Mouse (Mus musculus): ENCODE results near the gene Nin. TPM values are rescaled to one million over a fixed set of nuclear protein-coding genes. Genes with fewer than 3 reads are reported as not detected.
"Not testable (repeated sequence)": the region's sequence is repeated elsewhere in the genome, so short reads cannot be mapped to it uniquely, and the experiment has no call there.

Nin gene
- total RNA-seq (2021): 10 to 100 TPM; 53.7 to 69.3 TPM

DNA sequence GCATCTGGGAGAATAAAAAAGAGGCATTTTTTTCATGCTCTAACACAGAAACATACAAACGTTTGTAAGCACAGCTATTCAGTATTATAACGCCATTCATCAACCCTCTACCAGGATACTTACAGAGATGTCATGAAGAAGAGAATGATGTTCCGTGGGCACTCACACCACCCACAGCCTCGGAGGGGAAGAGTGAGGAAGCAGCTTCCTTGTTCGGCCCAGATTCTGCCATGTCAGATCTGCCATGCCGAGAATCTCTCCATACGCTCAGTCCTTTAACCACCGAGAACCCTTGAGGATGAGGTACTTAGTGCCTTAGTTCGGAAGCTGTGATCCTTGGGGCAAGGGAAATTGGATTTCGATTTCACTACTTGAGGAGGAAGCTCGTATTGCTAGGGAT, at the start of gene Nin:
TSS of gene Nin (minus strand) at position 367 of the 400 bp plus-strand sequence.
- DNase-seq (ENCODE audit: extremely low spot score in 1 of 2, low spot score in 1 of 2): no peak

GRCm38 (mm10) chr12:70161057-70161456, 47.5 kb upstream of the Nin start:
- DNase-seq (ENCODE audit: extremely low spot score in 1 of 2, low spot score in 1 of 2): no peak

DNA sequence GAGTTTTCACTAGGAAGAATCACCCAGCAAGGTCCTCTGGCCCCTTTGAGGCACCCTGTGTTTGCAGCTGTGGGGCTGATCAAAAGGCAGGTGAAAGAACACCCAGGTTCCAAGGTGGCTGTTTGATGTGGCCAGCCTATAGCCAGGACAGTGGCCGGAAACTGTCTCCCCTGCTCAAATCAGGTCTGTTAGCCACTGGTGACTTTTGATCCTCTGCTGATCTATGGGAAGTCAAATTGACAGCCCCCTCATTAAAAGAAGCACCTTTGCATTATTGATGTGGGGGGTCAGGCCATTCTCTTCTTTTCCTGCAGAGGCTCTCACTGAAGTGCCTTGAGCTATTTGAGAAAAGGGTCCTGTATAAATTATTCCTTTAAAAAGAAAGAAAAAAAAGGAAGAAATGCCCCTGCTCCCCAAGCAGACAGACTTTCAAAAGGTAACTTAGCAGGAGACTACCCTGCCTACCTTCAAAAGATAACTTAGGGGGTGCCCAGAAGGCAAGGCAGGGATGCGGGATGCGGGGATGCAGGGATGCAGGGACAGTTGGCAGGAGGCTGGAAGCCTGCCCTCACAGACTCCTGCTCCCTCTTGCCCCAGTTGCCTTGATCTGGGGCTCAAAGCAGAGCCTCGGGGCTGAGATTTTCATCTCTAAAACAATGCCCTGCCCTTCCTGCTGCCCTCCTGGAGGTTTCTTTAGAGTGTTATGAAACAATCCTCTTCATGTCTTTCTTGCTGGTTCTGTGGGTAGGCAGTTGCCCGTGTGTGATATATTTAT, 44.0 kb upstream of the Nin start:
- no peak for DNase-seq (ENCODE audit: extremely low spot score in 1 of 2, low spot score in 1 of 2)

DNA sequence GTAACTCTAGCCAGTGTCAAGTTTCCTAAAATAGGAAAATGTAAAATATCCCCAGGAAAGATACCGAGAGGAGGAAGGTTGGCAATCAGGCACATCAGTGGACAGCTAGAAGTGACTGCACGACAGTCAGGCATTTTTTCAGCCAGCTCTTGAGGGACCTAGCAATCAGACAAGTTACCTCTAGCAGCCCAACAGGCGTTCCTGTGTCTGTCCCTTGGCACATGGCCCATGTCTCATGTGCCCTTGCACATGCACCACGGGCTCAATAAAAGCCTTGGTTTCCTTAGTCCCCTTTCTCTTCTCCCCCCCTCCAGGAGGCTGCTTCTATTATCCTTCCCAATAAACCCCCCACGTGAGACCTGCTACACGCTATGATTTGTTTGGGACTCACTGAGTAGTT, 42.7 kb upstream of the Nin start:
- no peak for DNase-seq (ENCODE audit: extremely low spot score in 1 of 2, low spot score in 1 of 2)

DNA sequence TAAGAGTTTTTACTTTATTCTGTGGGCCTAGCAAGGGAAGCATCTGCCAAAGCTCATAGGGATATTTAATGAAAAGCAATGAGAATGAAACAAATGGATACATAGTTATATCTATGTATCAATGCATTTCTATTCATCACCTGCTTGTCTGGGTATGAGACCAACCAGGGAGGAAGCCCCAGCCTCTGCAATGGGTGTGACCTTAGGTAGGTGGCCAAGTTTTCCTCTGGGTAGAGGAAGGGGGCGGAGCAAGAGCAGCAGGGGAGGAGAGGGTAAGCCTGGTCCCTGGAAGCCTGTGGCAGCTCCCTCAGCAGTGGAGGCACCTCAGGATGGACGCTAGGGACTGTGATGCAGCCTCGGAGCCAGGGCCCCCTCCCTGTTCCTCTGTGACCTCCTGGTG, 40.3 kb upstream of the Nin start, which contains the start of gene Abhd12b:
TSS of gene Abhd12b (plus strand) at position 301 of the 400 bp plus-strand sequence.
- DNase-seq (ENCODE audit: extremely low spot score in 1 of 2, low spot score in 1 of 2): no peak

GRCm38 (mm10) chr12:70148631-70149265, 35.2 kb upstream of the Nin start:
- no peak for DNase-seq (ENCODE audit: extremely low spot score in 1 of 2, low spot score in 1 of 2)

DNA sequence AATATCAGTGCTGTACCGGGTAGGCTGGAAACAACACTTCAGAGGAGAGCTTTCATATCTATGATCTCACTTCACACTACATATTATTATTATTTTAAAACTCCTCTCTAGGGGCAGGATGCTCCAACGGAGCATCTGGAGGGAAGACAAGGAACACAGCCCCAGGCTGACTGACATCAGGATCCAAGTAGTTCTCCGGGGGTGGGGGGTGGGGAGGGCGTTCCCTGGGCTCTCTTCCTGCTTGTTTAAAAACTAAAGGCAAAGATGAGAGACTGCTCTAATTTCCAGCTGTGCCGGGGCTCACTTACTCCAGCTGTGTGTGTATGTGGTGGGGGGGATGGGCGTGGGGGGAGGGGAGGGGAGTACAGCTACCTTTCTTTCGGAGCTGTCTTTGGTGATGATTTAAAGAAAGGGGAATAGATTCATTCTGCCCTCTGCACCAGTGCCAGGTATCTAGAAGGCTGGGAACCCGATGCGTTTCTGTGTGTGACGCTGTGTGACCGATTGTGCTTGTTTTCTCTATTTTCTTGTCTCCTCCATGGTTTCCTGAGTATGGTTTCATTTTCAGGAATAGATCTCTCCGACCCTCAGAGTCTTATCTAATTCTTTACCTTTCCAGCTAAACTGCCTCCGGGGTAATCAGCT, 34.6 kb upstream of the Nin start:
- no peak for DNase-seq (ENCODE audit: extremely low spot score in 1 of 2, low spot score in 1 of 2)

DNA sequence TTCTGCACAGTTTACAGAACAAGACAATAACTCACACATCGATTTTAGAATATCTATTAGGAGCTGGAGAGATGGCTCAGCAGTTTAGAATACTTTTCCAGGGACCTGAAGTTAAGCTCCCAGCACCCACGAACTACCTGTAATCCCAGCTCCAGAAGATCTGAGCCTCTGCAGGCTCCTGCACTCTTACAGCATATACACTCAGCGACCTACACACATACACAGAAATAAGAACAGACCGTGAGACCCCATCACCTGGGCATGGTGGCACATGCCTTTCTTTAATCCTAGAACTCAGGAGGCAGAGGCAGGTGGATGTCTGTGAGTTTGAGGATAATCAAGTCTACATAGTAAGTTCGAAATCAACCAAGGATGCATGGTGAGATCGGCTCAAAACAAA, 32.1 kb upstream of the Nin start:
- DNase-seq (ENCODE audit: extremely low spot score in 1 of 2, low spot score in 1 of 2): no peak

GRCm38 (mm10) chr12:70144637-70145448, 31.3 kb upstream of the Nin start:
- DNase-seq (ENCODE audit: extremely low spot score in 1 of 2, low spot score in 1 of 2): peak; percentile 36 to 67

DNA sequence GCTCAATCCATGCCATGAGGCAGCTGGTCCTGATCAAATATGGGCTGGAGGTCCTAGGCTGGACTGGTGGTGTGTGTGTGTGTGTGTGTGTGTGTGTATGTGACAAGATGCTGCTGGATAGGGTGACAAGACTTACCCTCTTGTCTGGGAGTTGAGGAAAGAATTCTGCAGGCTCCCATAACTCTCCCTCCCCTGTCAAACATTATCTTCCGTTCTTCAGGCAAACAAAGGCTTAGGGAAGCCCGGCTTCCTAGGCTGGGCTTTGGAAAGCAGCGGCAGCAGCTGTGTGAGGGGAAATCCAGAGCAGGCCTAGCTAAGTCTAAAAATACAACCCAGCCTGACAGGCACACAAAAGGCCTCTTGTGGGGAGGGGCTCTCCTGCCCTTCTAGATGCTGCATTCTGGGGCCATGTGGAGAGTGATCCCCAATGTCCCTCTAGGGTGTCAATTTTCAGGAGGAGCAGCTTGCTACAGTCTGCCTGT, 30.6 kb upstream of the Nin start:
- not testable (repeated sequence) for DNase-seq (ENCODE audit: extremely low spot score in 1 of 2, low spot score in 1 of 2)

DNA sequence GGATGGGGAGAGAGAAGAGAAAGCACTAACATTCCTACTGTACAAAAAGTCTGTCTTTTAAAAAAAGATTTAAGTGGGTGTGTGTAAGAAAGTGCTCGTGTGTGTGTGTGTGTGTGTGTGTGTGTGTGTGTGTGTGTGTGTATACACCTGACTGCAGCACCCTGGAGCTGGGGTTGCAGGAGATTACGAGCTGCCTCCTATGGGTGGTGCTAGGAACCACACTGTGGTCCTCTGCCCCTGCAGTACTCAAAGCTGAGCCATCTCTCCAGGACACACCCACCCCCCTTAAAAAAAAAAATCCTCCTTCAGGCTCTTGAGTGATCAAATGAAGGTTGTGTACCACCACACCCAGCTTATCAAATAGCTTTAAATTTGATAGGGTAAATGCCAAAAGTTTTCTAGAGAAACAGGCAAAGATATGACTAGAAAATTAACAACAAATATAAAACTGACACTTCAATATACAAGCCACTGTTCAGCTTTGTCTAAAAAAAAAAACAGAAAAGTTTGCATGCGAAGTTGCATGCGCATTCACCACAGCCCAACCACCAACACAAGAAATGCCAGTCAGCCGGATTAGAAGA, 27.6 kb upstream of the Nin start:
- no peak for DNase-seq (ENCODE audit: extremely low spot score in 1 of 2, low spot score in 1 of 2)

GRCm38 (mm10) chr12:70140542-70140941, 27.0 kb upstream of the Nin start:
- DNase-seq (ENCODE audit: extremely low spot score in 1 of 2, low spot score in 1 of 2): no peak

- DNase-seq (ENCODE audit: extremely low spot score in 1 of 2, low spot score in 1 of 2): no peak
Measured at GRCm38 (mm10) chr12:70139871-70140270, 26.4 kb upstream of the Nin start.

DNA sequence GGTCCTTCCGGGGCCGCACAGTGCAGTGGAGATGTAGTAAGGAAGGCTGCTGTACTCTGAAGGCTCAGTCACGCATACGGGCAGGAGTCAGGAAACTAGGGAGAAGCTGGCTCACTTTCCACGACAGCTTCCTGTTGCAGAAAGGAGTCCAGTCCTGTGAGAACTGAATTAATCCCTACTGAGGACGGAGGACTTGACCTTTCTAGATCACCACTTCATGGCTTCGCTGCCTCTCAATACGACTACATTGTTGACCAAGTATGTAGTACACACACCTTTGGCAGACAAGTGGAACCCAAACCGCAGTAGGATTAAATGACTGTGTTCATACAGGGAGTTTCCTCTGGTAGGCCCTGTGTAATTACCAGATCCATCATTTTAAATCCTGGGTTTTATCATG, 24.1 kb upstream of the Nin start:
- DNase-seq (ENCODE audit: extremely low spot score in 1 of 2, low spot score in 1 of 2): no peak

DNA sequence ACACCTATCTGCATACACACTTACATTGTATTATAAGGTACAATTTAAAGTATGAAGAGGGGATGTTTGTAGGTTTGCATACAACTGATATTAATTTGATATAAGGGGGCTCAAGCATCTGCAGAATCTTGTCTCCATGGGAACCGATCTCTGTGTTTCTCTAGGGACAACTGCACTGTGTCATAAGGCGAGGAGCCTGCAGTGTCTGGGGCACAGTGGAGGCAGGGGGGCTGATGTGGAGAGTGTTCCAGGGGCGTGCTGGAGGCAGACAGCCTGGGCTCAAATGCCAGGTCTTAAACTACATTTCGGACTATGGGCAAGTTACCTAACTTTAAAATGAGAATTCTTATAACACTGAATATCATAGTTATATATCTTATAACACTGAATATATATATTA, 23.6 kb upstream of the Nin start:
- no peak for DNase-seq (ENCODE audit: extremely low spot score in 1 of 2, low spot score in 1 of 2)

DNA sequence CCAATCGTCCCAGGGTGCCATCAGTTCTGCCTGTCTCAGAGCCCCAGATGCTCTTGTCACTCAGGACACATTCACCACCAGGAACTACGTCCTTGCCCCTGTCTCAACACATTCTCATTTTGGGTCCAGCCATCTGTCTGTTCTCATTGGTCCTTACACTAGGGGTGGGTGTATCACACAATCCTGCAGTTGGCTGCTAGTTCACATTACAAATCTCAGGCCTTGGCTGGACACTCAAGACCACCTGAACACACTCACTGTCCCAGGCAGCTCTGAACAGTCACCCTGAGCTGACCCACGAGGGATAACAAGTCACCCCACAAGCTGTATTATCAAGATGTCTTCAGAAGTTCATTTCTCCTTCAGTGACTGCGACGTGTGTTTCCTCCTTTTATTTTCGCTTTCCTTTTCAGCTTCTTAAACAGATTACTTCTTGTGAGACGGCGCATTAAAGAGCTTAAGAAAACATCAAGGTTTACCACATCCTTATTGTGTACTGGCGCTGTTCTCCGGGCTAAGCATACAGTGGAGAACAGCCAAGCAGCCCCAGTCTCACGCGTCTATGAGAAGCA, 22.8 kb upstream of the Nin start:
- no peak for DNase-seq (ENCODE audit: extremely low spot score in 1 of 2, low spot score in 1 of 2)

DNA sequence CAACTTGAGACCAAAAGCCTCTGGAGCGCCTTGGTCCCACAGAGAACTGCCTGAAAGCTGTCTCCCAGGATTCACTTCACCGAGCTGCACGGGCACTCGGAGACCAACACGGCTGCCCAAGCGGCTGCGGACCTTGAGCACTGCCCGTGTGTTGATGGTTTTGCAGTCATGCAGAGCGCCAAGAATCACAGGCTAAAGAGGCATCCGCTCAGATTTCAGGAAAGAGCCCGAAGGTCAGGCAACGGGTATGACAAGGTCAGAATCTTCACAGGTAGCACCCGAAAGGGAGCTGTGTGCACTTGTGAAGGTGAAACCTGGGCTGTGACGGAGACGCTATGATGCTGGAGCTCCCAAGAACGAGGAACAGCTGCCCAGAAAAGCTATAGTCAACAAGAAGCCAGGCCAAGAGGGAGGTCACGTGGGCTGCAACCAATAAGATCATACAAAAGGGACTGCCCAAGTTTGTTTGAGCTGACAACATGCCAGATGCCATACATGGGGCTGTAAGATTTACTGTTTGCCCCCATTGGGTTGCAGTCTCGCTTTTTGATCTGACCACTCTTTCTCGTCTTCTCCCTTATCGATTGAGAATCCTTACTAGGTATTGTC, 21.2 kb upstream of the Nin start:
- DNase-seq (ENCODE audit: extremely low spot score in 1 of 2, low spot score in 1 of 2): no peak

DNA sequence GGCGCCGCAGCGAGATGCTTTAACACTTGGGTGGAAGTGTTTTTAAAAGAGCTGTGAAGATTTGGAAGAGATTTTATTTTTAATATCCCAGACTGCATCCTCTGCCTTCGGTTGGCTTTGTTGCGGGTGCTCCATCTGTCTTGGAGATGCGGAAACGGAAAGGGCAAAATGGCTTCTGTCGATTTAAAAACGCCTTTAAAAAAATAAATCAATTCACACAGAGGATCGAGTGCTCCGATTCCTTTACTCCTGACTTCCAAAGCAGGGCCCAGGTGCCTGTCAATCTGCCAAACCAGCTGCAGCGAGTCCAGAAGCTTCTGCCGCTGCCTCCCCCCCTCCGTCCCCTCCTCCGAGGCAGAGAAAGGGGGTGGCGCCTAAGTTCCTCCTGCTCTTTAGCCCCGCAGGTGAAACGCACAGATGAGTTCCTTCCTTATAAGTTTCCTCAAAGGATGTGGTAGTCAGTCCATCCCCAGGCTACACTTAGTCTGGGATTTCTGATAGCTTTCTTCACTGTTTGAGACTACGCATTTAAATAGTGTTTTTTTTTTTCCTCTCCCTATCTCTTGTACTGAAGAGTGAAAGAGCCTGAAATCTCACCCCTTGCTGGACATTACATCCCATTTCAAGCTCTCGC, 17.6 kb upstream of the Nin start:
- peak in 1 of 2 experiments; percentile 31 for DNase-seq (ENCODE audit: extremely low spot score in 1 of 2, low spot score in 1 of 2)

DNA sequence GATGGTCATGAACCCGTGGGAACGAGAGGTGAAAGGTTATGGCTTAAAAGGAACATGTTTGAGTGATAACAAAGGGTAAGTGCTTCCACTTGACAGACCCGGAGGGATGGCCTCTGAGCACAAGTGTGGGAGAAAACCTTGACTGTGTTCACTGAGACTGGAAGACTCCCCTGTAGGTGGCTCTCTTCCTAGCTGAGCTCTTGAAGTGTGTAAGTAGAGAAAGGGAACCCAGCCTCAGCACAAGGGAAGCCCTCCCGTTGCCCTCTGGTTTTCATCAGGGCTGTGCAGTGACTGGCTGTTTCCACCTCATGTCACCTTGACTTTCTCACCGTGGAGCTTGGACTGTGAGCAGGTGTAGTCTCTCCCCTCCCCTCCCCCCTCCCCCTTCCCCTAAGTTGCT, 15.6 kb upstream of the Nin start:
- no peak for DNase-seq (ENCODE audit: extremely low spot score in 1 of 2, low spot score in 1 of 2)
